Mouse (Mus musculus): ENCODE results near the gene Stpg1. TPM values are rescaled to one million over a fixed set of nuclear protein-coding genes. Genes with fewer than 3 reads are reported as not detected.
A peak's percentile ranks its signal among the peaks of the same experiment; 100 is the strongest.

The Stpg1 gene
- polyA plus RNA-seq, 1 experiment from 2014 or later: not detected

DNA sequence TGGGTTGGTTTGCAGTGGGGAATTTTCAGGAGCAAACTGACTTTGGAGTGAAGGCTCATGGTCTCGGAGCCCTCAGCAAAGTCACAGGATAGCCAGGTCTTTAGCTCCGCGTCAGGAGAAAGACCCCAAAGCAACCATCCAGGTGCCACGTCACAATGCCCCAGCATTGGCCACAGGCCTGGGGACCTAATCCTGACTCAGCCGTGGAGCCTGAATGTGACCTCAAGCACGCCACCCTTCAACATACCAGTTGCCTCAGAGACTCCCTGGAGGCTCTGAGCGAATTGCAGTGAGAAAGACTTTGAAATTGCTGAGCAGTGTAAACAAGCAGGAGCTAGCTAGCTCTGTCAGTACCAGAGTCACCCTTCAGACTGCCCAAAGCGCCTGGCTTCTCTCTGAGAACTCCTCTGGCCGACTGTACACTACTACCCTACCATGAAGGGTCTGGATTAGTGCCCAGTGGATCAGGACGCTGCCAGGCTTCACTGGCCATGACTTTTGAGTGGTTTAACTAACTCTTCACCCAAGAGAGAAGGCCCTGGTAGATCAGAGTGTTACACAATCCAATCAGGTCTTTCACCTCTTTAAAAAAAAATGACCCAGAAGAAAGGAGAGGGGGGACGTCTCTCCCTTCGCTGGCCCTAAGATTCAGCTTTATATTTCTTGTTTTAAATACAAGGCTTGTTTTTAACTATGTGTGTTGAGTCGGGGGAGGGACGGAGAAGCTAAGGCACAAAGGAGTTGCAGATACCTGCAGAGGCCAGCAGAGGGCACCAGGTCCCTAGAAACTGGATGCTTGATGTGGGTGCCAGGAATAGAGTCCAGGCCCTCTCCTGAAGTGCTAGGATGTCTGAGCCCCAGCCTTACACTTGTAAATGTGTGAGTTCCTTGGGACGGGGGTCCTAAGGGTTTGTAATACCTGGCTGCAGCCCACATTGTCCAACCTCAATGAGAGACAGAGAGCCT, 22.0 kb downstream of the Stpg1 start:
- H3K9me3 ChIP-seq (ENCODE audit: low read length): no peaks in the 10 kb centered on the region
- H3K27ac ChIP-seq (ENCODE audit: low read depth): peak overlapping the region; percentile 77
- no peaks in the 10 kb centered on the region for H3K36me3 ChIP-seq (replicated peaks; ENCODE audit: insufficient read depth, low read length)
- no peak for TF ChIP-seq EP300 (IDR thresholded peaks at IDR 0.05; ENCODE audit: low read depth)
- TF ChIP-seq CTCF (IDR thresholded peaks at IDR 0.05; ENCODE audit: low read depth): peak; percentile 85
- no peaks in the 10 kb centered on the region for H3K27me3 ChIP-seq (ENCODE audit: insufficient read depth, low read length)
- H3K4me2 ChIP-seq (ENCODE audit: low read depth, low read length): no peak overlapping the region
- no peak overlapping the region for H3K4me3 ChIP-seq (ENCODE audit: low read depth, low read length)
- H3K9ac ChIP-seq (replicated peaks): no peak overlapping the region; the same call in 1 of the 2 replicates
- peak; percentile 69 for DNase-seq
- peaks cover 6% of the 10 kb centered on the region for H3K4me1 ChIP-seq (ENCODE audit: insufficient read depth)
- ATAC-seq: peak; percentile 82
- 42% methylated on average over 15 of the region's 15 CpGs for WGBS (ENCODE audit: insufficient replicate concordance)

DNA sequence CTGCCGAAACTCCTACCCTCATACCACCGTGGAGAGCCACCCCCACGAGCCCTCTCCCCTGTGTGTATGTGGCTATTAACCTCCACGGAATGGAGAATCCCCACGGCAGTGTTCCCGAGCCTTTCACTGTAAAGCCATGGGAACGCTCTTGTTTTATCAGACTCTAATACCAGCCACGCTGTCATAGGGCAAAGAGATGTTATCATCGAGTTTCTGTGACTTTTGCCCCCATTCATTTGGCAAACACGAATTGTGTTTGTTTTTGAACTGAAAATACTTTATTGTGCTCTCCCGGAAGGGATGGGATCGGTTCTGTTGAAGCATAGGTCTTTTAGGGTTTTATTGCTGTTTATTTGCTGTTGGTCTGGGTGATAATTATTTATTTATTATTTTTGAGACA, 23.5 kb downstream of the Stpg1 start:
- H3K9me3 ChIP-seq (ENCODE audit: low read length): no peaks in the 10 kb centered on the region
- ATAC-seq: peak; percentile 62
- DNase-seq: no peak
- no peak overlapping the region for H3K4me2 ChIP-seq (ENCODE audit: low read depth, low read length)
- TF ChIP-seq EP300 (IDR thresholded peaks at IDR 0.05; ENCODE audit: low read depth) (no peak), CTCF (IDR thresholded peaks at IDR 0.05; ENCODE audit: low read depth) (no peak)
- H3K9ac ChIP-seq (replicated peaks): no peak overlapping the region
- WGBS (ENCODE audit: insufficient replicate concordance): 60% methylated on average over 12 of the region's 12 CpGs
- no peaks in the 10 kb centered on the region for H3K36me3 ChIP-seq (replicated peaks; ENCODE audit: insufficient read depth, low read length)
- H3K27ac ChIP-seq (ENCODE audit: low read depth): no peak overlapping the region
- H3K27me3 ChIP-seq (ENCODE audit: insufficient read depth, low read length): no peaks in the 10 kb centered on the region
- no peak overlapping the region for H3K4me3 ChIP-seq (ENCODE audit: low read depth, low read length)
- peaks cover 6% of the 10 kb centered on the region for H3K4me1 ChIP-seq (ENCODE audit: insufficient read depth)

DNA sequence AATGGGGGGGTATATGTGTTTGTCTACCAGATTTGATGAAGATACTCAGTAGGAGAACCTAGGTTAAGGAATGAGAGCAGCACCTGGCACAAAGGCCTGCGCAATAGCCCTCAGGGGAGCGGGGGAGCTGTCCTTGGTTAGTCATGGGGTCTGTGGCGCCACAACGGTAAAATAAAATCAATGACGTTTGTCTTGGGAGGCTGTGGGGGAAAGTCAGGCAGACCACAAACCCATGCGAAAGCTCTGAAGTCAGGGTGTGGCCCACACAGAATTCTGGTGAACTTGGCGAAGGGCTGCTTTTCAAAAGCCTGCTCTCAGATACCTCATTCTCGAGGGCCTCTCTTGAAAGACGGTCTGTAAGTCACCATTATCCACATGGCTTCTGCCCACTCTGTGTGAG, 25.8 kb downstream of the Stpg1 start:
- TF ChIP-seq EP300 (IDR thresholded peaks at IDR 0.05; ENCODE audit: low read depth): no peak
- no peak for TF ChIP-seq CTCF (IDR thresholded peaks at IDR 0.05; ENCODE audit: low read depth)
- Histone ChIP-seq H3K36me3 (replicated peaks; ENCODE audit: insufficient read depth, low read length) (no peaks in the 10 kb centered on the region), H3K4me3 (ENCODE audit: low read depth, low read length) (no peak overlapping the region), H3K4me1 (ENCODE audit: insufficient read depth) (peaks cover 3% of the 10 kb centered on the region; the same call in 1 of the 2 replicates), H3K9ac (replicated peaks) (no peak overlapping the region), H3K4me2 (ENCODE audit: low read depth, low read length) (no peak overlapping the region), H3K27ac (ENCODE audit: low read depth) (no peak overlapping the region), H3K9me3 (ENCODE audit: low read length) (no peaks in the 10 kb centered on the region), H3K27me3 (ENCODE audit: insufficient read depth, low read length) (peaks cover 4% of the 10 kb centered on the region; the same call in 1 of the 2 replicates)
- DNase-seq: no peak
- ATAC-seq: no peak
- WGBS (ENCODE audit: insufficient replicate concordance): 50% methylated on average over 9 of the region's 9 CpGs

DNA sequence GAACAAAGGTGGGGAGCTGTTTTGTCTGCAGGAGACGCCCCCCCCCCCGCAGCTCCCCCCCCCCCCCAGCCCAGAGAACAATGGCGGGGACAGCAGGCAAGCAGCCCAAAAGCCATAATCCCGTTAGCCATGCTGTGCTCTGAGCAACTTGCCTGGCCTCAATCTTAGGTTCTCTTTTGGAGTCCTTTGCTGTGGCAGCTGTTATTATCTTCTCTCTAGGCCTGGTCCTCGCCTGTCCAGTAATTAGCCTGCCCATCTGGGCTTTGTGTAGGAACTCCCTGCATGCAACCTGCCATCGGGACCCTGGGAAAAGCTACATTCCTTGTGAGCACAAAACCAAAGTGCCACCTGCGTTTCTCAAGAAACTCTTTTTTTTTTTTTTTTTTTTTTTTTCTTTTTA, 29.3 kb downstream of the Stpg1 start:
- Histone ChIP-seq H3K9me3 (ENCODE audit: low read length) (no peaks in the 10 kb centered on the region), H3K27me3 (ENCODE audit: insufficient read depth, low read length) (peaks cover 7% of the 10 kb centered on the region; the same call in 1 of the 2 replicates), H3K4me3 (ENCODE audit: low read depth, low read length) (no peak overlapping the region), H3K4me1 (ENCODE audit: insufficient read depth) (no peaks in the 10 kb centered on the region), H3K36me3 (replicated peaks; ENCODE audit: insufficient read depth, low read length) (no peaks in the 10 kb centered on the region), H3K9ac (replicated peaks) (no peak overlapping the region), H3K4me2 (ENCODE audit: low read depth, low read length) (no peak overlapping the region), H3K27ac (ENCODE audit: low read depth) (no peak overlapping the region)
- ATAC-seq (no peak), DNase-seq (no peak)
- TF ChIP-seq CTCF (IDR thresholded peaks at IDR 0.05; ENCODE audit: low read depth) (no peak), EP300 (IDR thresholded peaks at IDR 0.05; ENCODE audit: low read depth) (no peak)
- 27% methylated on average over 7 of the region's 7 CpGs for WGBS (ENCODE audit: insufficient replicate concordance)

DNA sequence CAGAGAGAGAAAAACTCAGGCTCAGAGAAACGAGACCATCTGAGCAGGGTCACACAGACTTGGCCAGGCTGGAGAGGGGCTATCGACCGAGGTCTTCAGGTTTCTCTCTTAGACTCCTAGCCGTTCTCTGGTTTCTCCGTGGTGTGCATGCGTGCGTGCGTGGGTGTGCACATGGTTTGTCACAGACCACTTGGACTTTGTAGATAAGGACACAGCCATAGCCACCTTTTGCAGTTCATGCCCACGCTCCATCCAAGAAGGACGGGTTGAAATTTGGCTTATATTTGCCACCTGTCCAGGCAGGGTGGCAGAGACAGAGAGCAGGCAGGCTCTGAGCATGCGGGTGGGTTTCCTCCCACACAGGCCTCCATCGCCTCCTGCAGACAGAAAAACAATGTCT, 30.5 kb downstream of the Stpg1 start:
- Histone ChIP-seq H3K9me3 (ENCODE audit: low read length) (no peaks in the 10 kb centered on the region), H3K4me3 (ENCODE audit: low read depth, low read length) (no peak overlapping the region), H3K36me3 (replicated peaks; ENCODE audit: insufficient read depth, low read length) (no peaks in the 10 kb centered on the region), H3K9ac (replicated peaks) (no peak overlapping the region), H3K27ac (ENCODE audit: low read depth) (no peak overlapping the region), H3K27me3 (ENCODE audit: insufficient read depth, low read length) (peaks cover 7% of the 10 kb centered on the region; the same call in 1 of the 2 replicates), H3K4me1 (ENCODE audit: insufficient read depth) (no peaks in the 10 kb centered on the region), H3K4me2 (ENCODE audit: low read depth, low read length) (no peak overlapping the region)
- ATAC-seq: no peak
- DNase-seq: no peak
- 62% methylated on average over 12 of the region's 12 CpGs for WGBS (ENCODE audit: insufficient replicate concordance)
- TF ChIP-seq EP300 (IDR thresholded peaks at IDR 0.05; ENCODE audit: low read depth): no peak
- TF ChIP-seq CTCF (IDR thresholded peaks at IDR 0.05; ENCODE audit: low read depth): no peak

DNA sequence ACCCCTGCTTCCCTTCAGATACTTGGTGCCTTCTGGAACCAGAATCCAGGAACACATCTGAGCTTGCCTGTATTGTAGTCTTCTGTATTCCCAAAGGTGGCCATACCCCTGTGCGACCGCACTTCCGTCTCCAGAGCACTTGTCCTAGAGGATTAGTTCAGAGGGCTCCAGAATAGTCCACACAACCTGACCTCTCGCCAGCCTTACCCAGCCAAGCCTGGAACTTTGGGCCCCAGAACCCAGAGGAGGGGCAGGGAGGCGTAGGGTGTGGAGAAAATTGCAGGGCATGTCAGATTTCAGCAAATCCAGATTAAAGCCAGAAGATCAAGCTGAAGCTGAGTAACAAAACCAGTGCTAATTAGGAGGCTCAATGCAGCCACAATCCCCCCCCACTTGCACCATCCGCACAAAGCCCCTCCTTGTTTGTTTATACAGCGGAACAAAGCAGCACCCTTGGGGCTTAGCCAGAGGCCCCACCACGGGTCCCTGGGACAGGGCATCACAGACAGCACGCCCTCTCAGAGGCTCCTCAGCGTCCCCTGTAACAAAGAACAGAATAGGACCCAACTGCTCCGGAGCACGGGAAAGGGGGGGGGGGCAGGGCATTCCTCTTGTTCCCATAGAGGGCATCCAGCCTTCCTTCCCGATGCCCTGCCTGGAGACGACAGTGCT, 31.6 kb downstream of the Stpg1 start:
- 37% methylated on average over 14 of the region's 14 CpGs for WGBS (ENCODE audit: insufficient replicate concordance)
- Histone ChIP-seq H3K36me3 (replicated peaks; ENCODE audit: insufficient read depth, low read length) (no peaks in the 10 kb centered on the region), H3K4me3 (ENCODE audit: low read depth, low read length) (no peak overlapping the region), H3K27me3 (ENCODE audit: insufficient read depth, low read length) (peaks cover 7% of the 10 kb centered on the region; the same call in 1 of the 2 replicates), H3K9ac (replicated peaks) (no peak overlapping the region), H3K27ac (ENCODE audit: low read depth) (no peak overlapping the region), H3K9me3 (ENCODE audit: low read length) (peaks cover 7% of the 10 kb centered on the region; the same call in 1 of the 2 replicates), H3K4me1 (ENCODE audit: insufficient read depth) (no peaks in the 10 kb centered on the region), H3K4me2 (ENCODE audit: low read depth, low read length) (no peak overlapping the region)
- ATAC-seq: no peak
- no peak for DNase-seq
- TF ChIP-seq CTCF (IDR thresholded peaks at IDR 0.05; ENCODE audit: low read depth) (no peak), EP300 (IDR thresholded peaks at IDR 0.05; ENCODE audit: low read depth) (no peak)
